Mouse (Mus musculus) hindbrain, embryonic 14.5 days (tissue): ENCODE measurements around the gene Rbfox2. TPM values are rescaled to one million over a fixed set of nuclear protein-coding genes. Genes with fewer than 3 reads are reported as not detected.

Source experiments
- ATAC-seq: fragments of 200-750 bp; cut with Nextera tagmentation; 2 replicates; pipeline ENCODE4 v1.8.0; 2017; ENCODE audit warnings: moderate number of reproducible peaks, mild to moderate bottlenecking, moderate TSS enrichment, moderate library complexity; ENCODE audit not compliant: low FRiP score
- DNase-seq: peaks from one replicate; pipeline ENCODE4 v3.0.0-alpha.2; 2015; ENCODE audit warnings: low spot score
- H3K27ac ChIP-seq: fragments of 300-500 bp; sonication (generic); 2 replicates; pipeline ENCODE4 v1.5.1; 2014; ENCODE audit warnings: mild to moderate bottlenecking, moderate library complexity
- H3K27me3 ChIP-seq: fragments of 300-500 bp; sonication (generic); 2 replicates; pipeline ENCODE4 v1.6.1; 2014; ENCODE audit warnings: mild to moderate bottlenecking, low read length, mixed read lengths; ENCODE audit not compliant: control insufficient read depth, insufficient read depth
- H3K36me3 ChIP-seq: fragments of 300-500 bp; sonication (generic); replicated peaks from 2 replicates; pipeline ENCODE4 v1.6.1; 2014; ENCODE audit not compliant: control insufficient read depth, insufficient read depth
- H3K4me1 ChIP-seq: fragments of 300-500 bp; sonication (generic); replicated peaks from 2 replicates; pipeline ENCODE4 v1.6.1; 2014; ENCODE audit warnings: antibody characterized with exemption, low read length, mixed read lengths; ENCODE audit not compliant: control insufficient read depth, insufficient read depth
- H3K4me2 ChIP-seq: fragments of 300-500 bp; sonication (generic); replicated peaks from 2 replicates; pipeline ENCODE4 v1.6.1; 2014; ENCODE audit warnings: mild to moderate bottlenecking, moderate library complexity
- H3K4me3 ChIP-seq: fragments of 300-500 bp; sonication (generic); replicated peaks from 2 replicates; pipeline ENCODE4 v1.5.1; 2014; ENCODE audit warnings: mild to moderate bottlenecking, low read length
- H3K9ac ChIP-seq: fragments of 300-500 bp; sonication (generic); 2 replicates; pipeline ENCODE4 v1.6.1; 2014
- H3K9me3 ChIP-seq: fragments of 300-500 bp; sonication (generic); 2 replicates; pipeline ENCODE4 v1.6.1; 2016; ENCODE audit warnings: low read length; ENCODE audit not compliant: control insufficient read depth
- WGBS: fragments of 180-500 bp; shearing (Covaris S2); extraction: QIAGEN DNeasy Blood & Tissue Kit; methylation state at CpG from one replicate; pipeline ENCODE4 v1.1.7; 2014; 5-methylcytosine and 5-hydroxymethylcytosine counted together
- polyA plus RNA-seq: library from polyadenylated mRNA; unstranded; fragments of >200 nt; fragmentation: Nextera tagmentation; extraction: Ambion mirVana; gene quantifications from 2 replicates; pipeline ENCODE4 v1.2.1, GENCODE M21; 2014

Rbfox2 gene
- polyA plus RNA-seq, result 154 and 164 TPM in 2 replicates

DNA sequence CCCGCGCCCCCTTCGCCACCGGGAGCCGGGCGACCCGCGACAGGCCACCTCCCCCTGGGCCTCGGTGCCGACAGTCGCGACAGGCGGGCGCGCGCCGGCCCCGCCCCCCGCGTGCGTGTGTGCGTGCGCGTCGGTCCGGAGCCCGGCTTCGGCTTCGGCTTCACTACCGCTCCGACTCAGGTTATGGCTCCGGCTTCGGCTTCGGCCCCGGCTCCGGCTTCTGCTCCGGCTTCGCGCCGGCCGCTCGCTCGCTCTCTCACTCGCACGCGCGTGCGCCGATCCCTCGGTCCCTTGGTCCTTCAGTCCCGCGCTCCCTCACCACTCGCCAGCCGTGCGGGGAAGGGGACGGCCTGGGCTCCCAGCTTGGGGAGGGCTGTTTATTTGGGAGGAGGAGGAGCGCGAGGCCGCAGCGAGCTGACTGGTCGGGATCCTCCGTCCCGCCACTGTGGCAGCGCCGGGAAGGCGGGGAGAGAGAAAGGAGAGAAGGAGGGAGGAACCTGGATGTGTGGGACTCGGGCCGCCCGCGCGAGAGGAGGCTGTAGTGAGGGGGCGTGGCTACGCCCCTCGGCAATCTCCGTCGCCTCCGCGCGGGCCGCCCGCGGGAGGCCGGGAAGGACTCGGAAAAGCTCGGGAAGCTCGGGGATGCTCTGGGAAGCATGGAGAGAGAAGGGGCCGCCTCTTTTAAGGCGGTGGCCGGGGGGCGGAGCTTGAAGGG is at the start of gene Rbfox2:
Gene Rbfox2 (minus strand): TSS at position 458 of the 715 bp plus-strand sequence.
- peak; percentile 97 for ATAC-seq
- peak within 1 kb of the TSS; percentile 74 for H3K4me2 ChIP-seq
- under 1% methylated on average over 80 of the region's 90 CpGs for WGBS

DNA sequence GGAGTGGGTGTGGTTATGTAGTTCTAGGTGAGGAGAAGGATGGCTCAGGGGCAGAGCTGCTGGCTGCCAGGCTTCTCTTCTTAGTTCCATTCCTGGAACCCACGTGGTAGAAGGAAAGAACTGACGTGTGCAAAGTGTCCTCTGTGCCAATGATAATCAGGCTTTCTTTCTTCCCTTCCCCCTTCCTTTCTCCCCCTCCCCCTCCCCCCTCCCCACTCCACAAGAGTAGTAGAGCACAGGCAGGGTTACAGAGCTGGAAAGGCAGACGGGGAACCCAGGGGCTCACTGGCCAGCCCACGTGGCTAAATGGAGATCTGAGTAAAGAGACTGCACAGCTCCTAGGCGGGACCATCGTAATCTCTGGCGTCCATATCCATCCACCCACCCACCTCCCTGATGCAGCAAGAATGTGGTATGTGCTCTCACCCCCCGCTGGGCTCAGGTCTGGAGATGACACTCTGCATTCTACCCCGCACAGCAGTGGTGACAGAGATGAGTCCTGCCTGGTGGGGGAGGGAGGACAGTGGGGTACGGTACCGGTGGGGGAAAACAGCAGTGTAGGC is 49.5 kb upstream of the Rbfox2 start:
- H3K4me1 ChIP-seq, result peaks cover 39% of the 10 kb centered on the region
- no peaks in the 10 kb centered on the region for H3K9me3 ChIP-seq
- ATAC-seq (peak; percentile 53), DNase-seq (no peak)
- WGBS, result 8% methylated on average over 11 of the region's 11 CpGs
- no peaks in the 10 kb centered on the region for H3K27me3 ChIP-seq
- peak overlapping the region; percentile 69 for H3K27ac ChIP-seq
- no peaks in the 10 kb centered on the region for H3K36me3 ChIP-seq
- peak overlapping the region; percentile 37 for H3K4me2 ChIP-seq
- H3K9ac ChIP-seq, result peak overlapping the region; percentile 39; the same call in 1 of the 2 replicates
- no peak overlapping the region for H3K4me3 ChIP-seq

More for the DNA sequence above, at the start of gene Rbfox2:
- no peaks in the 10 kb centered on the region for H3K27me3 ChIP-seq
- no peaks in the 10 kb centered on the region; the same call in 1 of the 2 replicates for H3K36me3 ChIP-seq
- no peaks in the 10 kb centered on the region for H3K9me3 ChIP-seq
- peak; percentile 93 for DNase-seq
- H3K4me1 ChIP-seq, result peaks cover 34% of the 10 kb centered on the region
- H3K27ac ChIP-seq, result peak within 1 kb of the TSS; percentile 98
- peak within 1 kb of the TSS; percentile 85 for H3K9ac ChIP-seq
- peak within 1 kb of the TSS; percentile 70 for H3K4me3 ChIP-seq

DNA sequence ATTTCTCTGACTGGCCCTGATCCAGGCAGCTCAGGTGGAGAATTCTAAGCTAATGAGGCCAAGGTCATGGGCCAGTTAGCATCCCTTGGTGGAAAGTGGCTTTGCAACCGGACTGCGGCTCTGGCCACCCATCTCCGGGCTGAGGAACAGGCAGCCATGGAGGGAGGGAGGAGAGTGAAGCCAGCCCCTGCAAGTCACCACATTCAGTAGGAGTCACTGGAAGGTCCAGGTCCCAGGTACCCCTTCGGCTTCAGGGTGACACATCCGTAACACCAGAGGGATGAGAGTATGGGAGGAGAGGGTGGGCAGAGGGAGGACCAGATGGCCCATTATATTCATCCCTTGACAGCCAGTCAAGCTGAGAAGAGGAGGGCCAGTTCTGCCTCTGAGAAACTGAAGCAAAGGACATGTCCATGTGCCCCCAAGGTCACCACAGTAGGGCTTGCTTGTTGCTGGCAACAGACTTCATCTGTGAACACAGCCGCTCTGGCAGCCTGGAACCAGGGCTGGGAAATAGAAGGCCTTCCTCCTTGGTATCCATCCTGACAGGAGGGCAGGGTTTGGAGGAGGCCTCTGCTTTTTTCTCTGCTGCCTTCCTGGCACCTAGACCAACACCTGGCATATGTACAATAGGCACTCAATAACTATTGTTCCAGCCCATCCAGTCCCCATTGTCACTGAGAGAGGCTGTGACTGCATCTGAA is 48.2 kb upstream of the Rbfox2 start:
- Histone ChIP-seq H3K27ac (peak overlapping the region; percentile 48), H3K4me3 (no peak overlapping the region), H3K27me3 (no peaks in the 10 kb centered on the region), H3K9ac (no peak overlapping the region), H3K4me1 (peaks cover 39% of the 10 kb centered on the region), H3K9me3 (no peaks in the 10 kb centered on the region), H3K4me2 (no peak overlapping the region), H3K36me3 (no peaks in the 10 kb centered on the region)
- DNase-seq (no peak), ATAC-seq (no peak)
- 36% methylated on average over 6 of the region's 6 CpGs for WGBS

DNA sequence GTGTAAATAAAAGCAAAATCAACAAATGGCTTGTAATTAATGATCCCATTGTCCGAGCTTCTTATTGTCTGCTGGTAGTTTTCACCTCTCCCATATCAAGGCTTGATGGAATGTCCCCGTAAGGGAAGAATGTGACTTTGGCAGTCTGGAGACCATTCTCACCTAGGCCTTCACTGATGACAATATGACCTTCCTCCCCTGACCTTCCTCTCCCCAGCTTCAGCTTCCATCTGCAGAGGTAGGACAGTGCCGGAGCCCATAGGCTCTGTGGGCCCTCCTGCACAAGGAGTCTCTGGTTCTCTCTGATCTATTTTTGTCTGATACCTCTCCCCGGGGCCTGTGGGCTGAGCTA is 47.7 kb upstream of the Rbfox2 start:
- H3K27ac ChIP-seq, result peak overlapping the region; percentile 48
- H3K27me3 ChIP-seq, result no peaks in the 10 kb centered on the region
- DNase-seq, result no peak
- H3K4me2 ChIP-seq, result no peak overlapping the region
- ATAC-seq, result no peak
- no peaks in the 10 kb centered on the region for H3K36me3 ChIP-seq
- no peaks in the 10 kb centered on the region for H3K9me3 ChIP-seq
- H3K4me1 ChIP-seq, result peaks cover 37% of the 10 kb centered on the region
- WGBS, result 52% methylated on average over 4 of the region's 4 CpGs
- no peak overlapping the region for H3K4me3 ChIP-seq
- no peak overlapping the region for H3K9ac ChIP-seq

DNA sequence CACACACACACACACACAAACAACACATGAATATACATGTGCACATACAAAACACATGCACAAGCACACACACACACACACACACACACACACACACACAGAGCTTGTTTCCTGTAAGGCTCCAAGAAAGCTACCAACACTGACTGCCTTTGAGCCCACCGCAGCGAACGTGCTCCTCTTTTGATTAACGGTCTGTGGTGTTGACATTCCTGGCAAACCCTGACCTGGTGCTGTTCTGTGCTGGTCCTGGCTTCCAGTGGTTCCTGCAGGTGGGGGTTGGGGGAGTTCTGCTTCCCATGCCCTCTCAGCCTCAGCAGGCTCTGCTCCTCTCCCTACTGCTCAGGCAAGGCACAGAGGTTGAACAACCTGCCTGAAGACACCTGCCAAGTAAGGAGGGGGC is 47.0 kb upstream of the Rbfox2 start:
- Histone ChIP-seq H3K9me3 (no peaks in the 10 kb centered on the region), H3K4me2 (no peak overlapping the region), H3K27me3 (no peaks in the 10 kb centered on the region), H3K9ac (no peak overlapping the region), H3K4me3 (no peak overlapping the region), H3K27ac (no peak overlapping the region), H3K4me1 (peaks cover 34% of the 10 kb centered on the region), H3K36me3 (no peaks in the 10 kb centered on the region)
- no peak for ATAC-seq
- no peak for DNase-seq
- whole genome bisulfite sequencing, result 32% methylated on average over 4 of the region's 4 CpGs

DNA sequence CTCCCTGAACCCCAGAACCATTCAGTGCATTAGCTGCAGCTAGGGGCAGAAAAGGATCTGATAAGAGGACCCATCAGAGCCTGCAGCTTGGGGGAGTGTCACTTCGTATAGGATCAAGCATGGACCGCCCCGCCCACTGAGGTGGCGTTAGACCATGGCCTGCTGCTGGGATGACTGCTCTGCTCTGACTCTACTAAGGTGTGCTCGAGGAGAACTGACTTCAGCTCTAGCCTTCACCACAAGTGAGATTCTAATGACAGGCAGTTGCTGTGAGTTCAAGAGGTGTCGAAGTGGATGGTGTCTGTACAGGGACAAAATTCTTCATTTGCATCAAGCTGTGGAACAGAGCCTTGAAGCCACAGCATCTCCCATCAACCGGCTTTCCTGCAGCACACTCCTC is 46.1 kb upstream of the Rbfox2 start:
- Histone ChIP-seq H3K4me1 (peaks cover 34% of the 10 kb centered on the region), H3K36me3 (no peaks in the 10 kb centered on the region), H3K4me2 (no peak overlapping the region), H3K9ac (no peak overlapping the region), H3K27ac (no peak overlapping the region), H3K27me3 (no peaks in the 10 kb centered on the region), H3K9me3 (no peaks in the 10 kb centered on the region), H3K4me3 (no peak overlapping the region)
- 67% methylated on average over 7 of the region's 7 CpGs for WGBS
- ATAC-seq (no peak), DNase-seq (no peak)

DNA sequence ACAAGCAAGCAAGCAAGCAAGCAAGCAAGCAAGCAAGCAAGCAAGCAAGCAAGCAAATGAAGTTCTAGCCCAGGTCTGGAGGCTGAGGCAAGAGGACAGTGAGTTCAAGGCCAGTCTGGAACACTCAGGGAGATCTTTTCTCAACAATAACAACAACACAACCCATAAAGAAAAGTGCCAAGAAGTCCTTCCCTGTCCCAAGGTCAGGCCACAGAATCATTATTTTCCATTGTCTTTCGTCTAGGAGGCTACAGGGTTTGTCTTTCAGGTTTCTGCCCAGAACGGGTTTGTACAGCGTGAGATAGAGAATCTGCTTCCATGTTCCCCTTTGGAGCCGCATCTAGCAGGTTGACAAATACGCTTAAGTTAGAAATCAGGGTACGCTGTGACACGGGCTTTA is 43.3 kb upstream of the Rbfox2 start:
- Histone ChIP-seq H3K4me1 (peaks cover 18% of the 10 kb centered on the region), H3K9ac (no peak overlapping the region), H3K27me3 (no peaks in the 10 kb centered on the region), H3K36me3 (no peaks in the 10 kb centered on the region), H3K27ac (no peak overlapping the region), H3K4me3 (no peak overlapping the region), H3K4me2 (no peak overlapping the region), H3K9me3 (no peaks in the 10 kb centered on the region)
- DNase-seq (no peak), ATAC-seq (no peak)
- 95% methylated on average over 7 of the region's 7 CpGs for WGBS

DNA sequence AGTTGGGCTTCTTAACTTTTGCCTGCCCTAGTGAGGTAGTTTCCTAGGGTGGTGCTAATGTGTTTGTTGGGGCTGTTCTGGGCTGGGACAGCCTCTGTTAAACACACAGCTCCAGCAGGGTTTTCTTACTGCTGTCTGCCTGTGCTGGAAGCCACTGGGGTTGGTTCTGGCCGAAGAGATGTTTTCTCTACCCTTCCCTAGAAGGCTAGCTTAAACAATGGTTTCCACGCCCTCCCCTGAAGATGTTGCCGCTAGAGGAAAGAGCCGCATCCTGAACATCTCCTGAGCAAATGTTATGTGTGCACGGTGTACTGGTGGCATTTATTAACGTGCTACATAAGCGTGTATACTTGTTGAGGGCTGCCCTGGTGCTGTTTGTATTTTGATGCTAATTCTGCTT is 41.3 kb upstream of the Rbfox2 start:
- WGBS, result 75% methylated on average over 7 of the region's 7 CpGs

More for the DNA sequence above, 41.3 kb upstream of the Rbfox2 start:
- no peak overlapping the region for H3K4me3 ChIP-seq
- H3K27ac ChIP-seq, result no peak overlapping the region
- H3K9ac ChIP-seq, result no peak overlapping the region
- H3K36me3 ChIP-seq, result no peaks in the 10 kb centered on the region
- H3K9me3 ChIP-seq, result no peaks in the 10 kb centered on the region
- H3K27me3 ChIP-seq, result no peaks in the 10 kb centered on the region
- DNase-seq, result no peak
- peaks cover 15% of the 10 kb centered on the region for H3K4me1 ChIP-seq
- ATAC-seq, result no peak
- no peak overlapping the region for H3K4me2 ChIP-seq
